Mouse (Mus musculus): ENCODE results near the gene Nol12. TPM values are rescaled to one million over a fixed set of nuclear protein-coding genes. Genes with fewer than 3 reads are reported as not detected.

Nol12 gene
- polyA plus RNA-seq, 1 experiment: 16.4 TPM

GRCm38 (mm10) chr15:78926021-78926919 lies 8.5 kb upstream of the Nol12 start, which contains the start of gene Lgals1:
Lgals1 (plus strand) TSS chr15:78926725.
- H3K4me3 ChIP-seq (replicated peaks; ENCODE audit: extremely low read depth, low read depth, low read length): peak within 1 kb of the TSS; percentile 72
- WGBS: 8% methylated on average over 20 of the region's 20 CpGs
- peak; percentile 67 for DNase-seq
- TF ChIP-seq POLR2A (IDR thresholded peaks at IDR 0.05; ENCODE audit: borderline replicate concordance, extremely low read depth, low read depth, low read length): peak; percentile 77; the same call in 1 of the 2 replicates
- TF ChIP-seq CTCF (IDR thresholded peaks at IDR 0.05; ENCODE audit: insufficient read depth, low read length): no peak
- H3K4me1 ChIP-seq (ENCODE audit: control insufficient read depth, insufficient read depth, low read length): peaks cover 6% of the 10 kb centered on the region

- 28% methylated on average over 15 of the region's 15 CpGs for WGBS
- H3K4me3 ChIP-seq (replicated peaks; ENCODE audit: extremely low read depth, low read depth, low read length): peak overlapping the region; percentile 72
- TF ChIP-seq CTCF (IDR thresholded peaks at IDR 0.05; ENCODE audit: insufficient read depth, low read length): no peak
- TF ChIP-seq POLR2A (IDR thresholded peaks at IDR 0.05; ENCODE audit: borderline replicate concordance, extremely low read depth, low read depth, low read length): no peak
- peaks cover 6% of the 10 kb centered on the region for H3K4me1 ChIP-seq (ENCODE audit: control insufficient read depth, insufficient read depth, low read length)
- DNase-seq: peak; percentile 17
Measured at GRCm38 (mm10) chr15:78927021-78927787, 7.5 kb upstream of the Nol12 start.

- peaks cover 6% of the 10 kb centered on the region for H3K4me1 ChIP-seq (ENCODE audit: control insufficient read depth, insufficient read depth, low read length)
- peak; percentile 50 for DNase-seq
- no peak for TF ChIP-seq CTCF (IDR thresholded peaks at IDR 0.05; ENCODE audit: insufficient read depth, low read length)
- TF ChIP-seq POLR2A (IDR thresholded peaks at IDR 0.05; ENCODE audit: borderline replicate concordance, extremely low read depth, low read depth, low read length): peak; percentile 52; the same call in 1 of the 2 replicates
- WGBS: under 1% methylated on average over 33 of the region's 35 CpGs
- H3K4me3 ChIP-seq (replicated peaks; ENCODE audit: extremely low read depth, low read depth, low read length): peak overlapping the region; percentile 65
Measured at GRCm38 (mm10) chr15:78927788-78928457, 6.8 kb upstream of the Nol12 start.

- Histone ChIP-seq H3K4me3 (replicated peaks; ENCODE audit: extremely low read depth, low read depth, low read length) (no peak overlapping the region), H3K4me1 (ENCODE audit: control insufficient read depth, insufficient read depth, low read length) (peaks cover 6% of the 10 kb centered on the region)
- TF ChIP-seq CTCF (IDR thresholded peaks at IDR 0.05; ENCODE audit: insufficient read depth, low read length) (no peak), POLR2A (IDR thresholded peaks at IDR 0.05; ENCODE audit: borderline replicate concordance, extremely low read depth, low read depth, low read length) (no peak)
- no peak for DNase-seq
- 43% methylated on average over 8 of the region's 8 CpGs for WGBS
Measured at GRCm38 (mm10) chr15:78928539-78928938, 6.2 kb upstream of the Nol12 start.

GRCm38 (mm10) chr15:78930192-78930706 lies 4.5 kb upstream of the Nol12 start:
- TF ChIP-seq POLR2A (IDR thresholded peaks at IDR 0.05; ENCODE audit: borderline replicate concordance, extremely low read depth, low read depth, low read length): no peak
- TF ChIP-seq CTCF (IDR thresholded peaks at IDR 0.05; ENCODE audit: insufficient read depth, low read length): no peak
- Histone ChIP-seq H3K4me3 (replicated peaks; ENCODE audit: extremely low read depth, low read depth, low read length) (no peak overlapping the region), H3K4me1 (ENCODE audit: control insufficient read depth, insufficient read depth, low read length) (peaks cover 6% of the 10 kb centered on the region)
- WGBS: 92% methylated on average over 6 of the region's 6 CpGs
- DNase-seq: no peak

GRCm38 (mm10) chr15:78930801-78931426 lies 3.8 kb upstream of the Nol12 start:
- Histone ChIP-seq H3K4me1 (ENCODE audit: control insufficient read depth, insufficient read depth, low read length) (peaks cover 8% of the 10 kb centered on the region), H3K4me3 (replicated peaks; ENCODE audit: extremely low read depth, low read depth, low read length) (no peak overlapping the region)
- DNase-seq: no peak
- TF ChIP-seq POLR2A (IDR thresholded peaks at IDR 0.05; ENCODE audit: borderline replicate concordance, extremely low read depth, low read depth, low read length): no peak
- no peak for TF ChIP-seq CTCF (IDR thresholded peaks at IDR 0.05; ENCODE audit: insufficient read depth, low read length)
- 83% methylated on average over 7 of the region's 7 CpGs for WGBS

GRCm38 (mm10) chr15:78931577-78931976 lies 3.2 kb upstream of the Nol12 start:
- 4% methylated on average over 3 of the region's 3 CpGs for WGBS

GRCm38 (mm10) chr15:78936403-78936802 lies 1.7 kb downstream of the Nol12 start:
- H3K4me1 ChIP-seq (ENCODE audit: control insufficient read depth, insufficient read depth, low read length): 0 out of 2 replicates have a peak, but pooled peaks cover 2% of the 10 kb centered on the region
- WGBS: 87% methylated on average over 12 of the region's 12 CpGs
- no peak for DNase-seq
- no peak overlapping the region for H3K4me3 ChIP-seq (replicated peaks; ENCODE audit: extremely low read depth, low read depth, low read length)
- no peak for TF ChIP-seq POLR2A (IDR thresholded peaks at IDR 0.05; ENCODE audit: borderline replicate concordance, extremely low read depth, low read depth, low read length)
- no peak for TF ChIP-seq CTCF (IDR thresholded peaks at IDR 0.05; ENCODE audit: insufficient read depth, low read length)

More at GRCm38 (mm10) chr15:78931577-78931976, 3.2 kb upstream of the Nol12 start:
- TF ChIP-seq CTCF (IDR thresholded peaks at IDR 0.05; ENCODE audit: insufficient read depth, low read length) (peak; percentile 79), POLR2A (IDR thresholded peaks at IDR 0.05; ENCODE audit: borderline replicate concordance, extremely low read depth, low read depth, low read length) (no peak)
- H3K4me3 ChIP-seq (replicated peaks; ENCODE audit: extremely low read depth, low read depth, low read length): no peak overlapping the region
- no peak for DNase-seq
- peaks cover 8% of the 10 kb centered on the region for H3K4me1 ChIP-seq (ENCODE audit: control insufficient read depth, insufficient read depth, low read length)

Data from lung, adult 2 months (tissue).